Mouse (Mus musculus) midbrain, embryonic 16.5 days (tissue): ENCODE measurements around the gene Tm4sf19. TPM values are rescaled to one million over a fixed set of nuclear protein-coding genes. Genes with fewer than 3 reads are reported as not detected.

Experiments
- ATAC-seq: fragments of 200-750 bp; cut with Nextera tagmentation; 2 replicates; pipeline ENCODE4 v1.8.0; 2017; ENCODE audit warnings: moderate TSS enrichment
- H3K27ac ChIP-seq: fragments of 300-500 bp; sonication (generic); 2 replicates; pipeline ENCODE4 v1.5.1; 2014; ENCODE audit warnings: mild to moderate bottlenecking, low read length, mixed read lengths
- H3K27me3 ChIP-seq: fragments of 300-500 bp; sonication (generic); 2 replicates; pipeline ENCODE4 v1.6.1; 2014; ENCODE audit warnings: low read depth, low read length, mixed read lengths; ENCODE audit not compliant: control insufficient read depth, insufficient read depth
- H3K36me3 ChIP-seq: fragments of 300-500 bp; sonication (generic); 2 replicates; pipeline ENCODE4 v1.6.1; 2014; ENCODE audit warnings: mild to moderate bottlenecking, low read length, moderate library complexity, mixed read lengths; ENCODE audit not compliant: control insufficient read depth, insufficient read depth
- H3K4me1 ChIP-seq: fragments of 300-500 bp; sonication (generic); 2 replicates; pipeline ENCODE4 v1.6.1; 2014; ENCODE audit warnings: mild to moderate bottlenecking, low read length, mixed read lengths; ENCODE audit not compliant: control insufficient read depth, insufficient read depth
- H3K4me2 ChIP-seq: fragments of 300-500 bp; sonication (generic); 2 replicates; pipeline ENCODE4 v1.6.1; 2014; ENCODE audit warnings: mild to moderate bottlenecking, low read length, mixed read lengths
- H3K4me3 ChIP-seq: fragments of 300-500 bp; sonication (generic); 2 replicates; pipeline ENCODE4 v1.5.1; 2014; ENCODE audit warnings: low read depth, mild to moderate bottlenecking, low read length, moderate library complexity, mixed read lengths
- H3K9ac ChIP-seq: fragments of 300-500 bp; sonication (generic); 2 replicates; pipeline ENCODE4 v1.6.1; 2014; ENCODE audit warnings: low read depth, low read length, mixed read lengths
- H3K9me3 ChIP-seq: fragments of 300-500 bp; sonication (generic); replicated peaks from 2 replicates; pipeline ENCODE4 v1.6.1; 2014; ENCODE audit warnings: mild to moderate bottlenecking, low read length, mixed read lengths; ENCODE audit not compliant: control insufficient read depth, poor library complexity, severe bottlenecking
- WGBS: fragments of 180-500 bp; shearing (Covaris S2); extraction: QIAGEN DNeasy Blood & Tissue Kit; methylation state at CpG from one replicate; pipeline ENCODE4 v1.1.7; 2014; 5-methylcytosine and 5-hydroxymethylcytosine counted together
- polyA plus RNA-seq: library from polyadenylated mRNA; unstranded; fragments of >200 nt; fragmentation: Nextera tagmentation; extraction: Ambion mirVana; gene quantifications from 2 replicates; pipeline ENCODE4 v1.2.1, GENCODE M21; 2015

Gene Tm4sf19
- polyA plus RNA-seq, 1 experiment from 2014 or later, result not detected

DNA sequence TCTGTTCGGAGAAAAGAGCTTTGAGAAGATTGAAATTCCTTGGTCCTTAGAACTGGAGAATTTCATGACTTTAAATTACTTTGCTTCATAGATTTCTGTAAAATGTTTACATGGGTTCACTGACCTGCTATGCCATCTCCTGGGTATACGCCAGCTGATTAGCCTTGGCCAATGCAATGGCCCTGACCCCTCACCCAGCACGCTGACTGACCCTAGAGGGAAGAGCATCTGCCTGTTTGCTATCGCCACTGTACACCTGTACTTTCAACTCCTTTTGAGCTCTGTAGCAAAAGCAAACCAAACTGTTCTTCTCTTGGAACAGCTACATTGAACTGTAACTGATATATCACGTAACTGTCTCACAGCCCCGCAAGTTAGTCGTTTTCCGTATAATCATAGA is 52.8 kb downstream of the Tm4sf19 start:
- Histone ChIP-seq H3K4me1 (no peaks in the 10 kb centered on the region), H3K9me3 (no peaks in the 10 kb centered on the region), H3K4me3 (no peak overlapping the region), H3K27ac (no peak overlapping the region), H3K36me3 (peaks cover 18% of the 10 kb centered on the region), H3K4me2 (no peak overlapping the region), H3K9ac (no peak overlapping the region), H3K27me3 (no peaks in the 10 kb centered on the region)
- WGBS, result 98% methylated on average over 8 of the region's 8 CpGs
- no peak for ATAC-seq

DNA sequence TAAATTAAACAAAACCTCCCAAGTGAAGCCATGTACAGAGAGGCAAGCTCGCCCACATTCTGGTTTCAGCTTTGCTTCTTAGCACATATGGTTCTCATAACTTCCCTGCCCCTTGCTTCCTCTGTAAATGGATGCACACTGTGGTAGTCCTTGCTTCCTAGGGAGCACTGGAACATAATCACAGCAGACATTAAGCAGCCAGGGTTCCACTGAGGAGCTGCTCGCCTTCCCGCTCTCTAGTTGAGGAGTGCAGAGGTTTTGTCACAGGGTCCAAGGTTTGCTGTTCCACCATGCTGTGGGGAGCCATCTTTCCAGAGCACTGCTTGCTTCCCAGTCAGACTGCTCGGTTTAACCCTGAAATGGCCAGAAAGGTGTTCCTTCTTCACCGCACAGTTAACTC is 54.3 kb downstream of the Tm4sf19 start:
- H3K27ac ChIP-seq, result no peak overlapping the region
- 92% methylated on average over 5 of the region's 5 CpGs for WGBS
- no peak for ATAC-seq
- no peak overlapping the region for H3K9ac ChIP-seq
- no peak overlapping the region for H3K4me2 ChIP-seq
- no peak overlapping the region for H3K4me3 ChIP-seq
- H3K9me3 ChIP-seq, result no peaks in the 10 kb centered on the region
- peaks cover 21% of the 10 kb centered on the region for H3K36me3 ChIP-seq
- H3K27me3 ChIP-seq, result no peaks in the 10 kb centered on the region
- no peaks in the 10 kb centered on the region for H3K4me1 ChIP-seq

DNA sequence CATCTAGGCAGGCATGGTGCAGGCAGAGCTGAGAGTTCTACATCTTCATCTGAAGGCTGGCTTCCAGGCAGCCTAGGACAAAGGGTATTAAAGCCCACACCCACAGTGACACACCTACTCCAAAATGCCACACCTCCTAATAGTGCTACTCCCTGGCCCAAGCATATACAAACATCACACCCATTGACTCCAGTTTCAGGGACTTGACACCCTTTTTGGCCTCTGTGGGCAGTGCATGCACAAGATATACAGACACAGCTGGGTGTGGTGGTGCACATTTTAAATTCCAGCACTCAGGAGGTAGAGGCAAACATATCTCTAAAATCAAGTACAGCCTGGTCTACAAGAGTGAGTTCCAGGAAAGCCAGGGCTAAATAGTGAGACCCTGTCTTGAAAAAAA is 55.8 kb downstream of the Tm4sf19 start:
- H3K27me3 ChIP-seq, result no peaks in the 10 kb centered on the region
- ATAC-seq, result no peak
- no peak overlapping the region for H3K4me2 ChIP-seq
- H3K36me3 ChIP-seq, result peaks cover 21% of the 10 kb centered on the region
- H3K9me3 ChIP-seq, result no peaks in the 10 kb centered on the region
- no peak overlapping the region for H3K9ac ChIP-seq
- no peak overlapping the region for H3K27ac ChIP-seq
- no peaks in the 10 kb centered on the region for H3K4me1 ChIP-seq
- no peak overlapping the region for H3K4me3 ChIP-seq

DNA sequence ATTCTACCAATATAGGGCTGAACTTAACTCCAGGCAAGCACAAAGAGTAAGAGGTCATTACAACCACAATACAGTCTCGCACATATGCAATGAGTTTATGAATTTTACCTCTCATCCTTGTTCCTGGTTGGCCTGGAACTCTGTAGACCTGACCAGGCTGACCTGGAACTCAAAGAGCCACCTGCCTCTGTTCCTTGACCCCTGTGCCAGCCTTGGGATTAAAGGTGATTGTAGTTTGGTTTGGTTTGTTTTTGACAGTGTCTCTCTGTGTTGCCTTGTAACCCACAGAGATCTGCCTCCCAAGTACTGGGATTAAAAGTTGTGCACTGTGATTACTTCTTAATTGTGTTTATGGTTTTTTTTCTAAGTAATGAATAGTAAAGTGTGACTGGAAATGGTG is 56.5 kb downstream of the Tm4sf19 start:
- 98% methylated on average over 1 of the region's 1 CpGs for WGBS
- H3K36me3 ChIP-seq, result peaks cover 18% of the 10 kb centered on the region
- no peaks in the 10 kb centered on the region for H3K9me3 ChIP-seq

More for the DNA sequence above, 56.5 kb downstream of the Tm4sf19 start:
- H3K27ac ChIP-seq, result no peak overlapping the region
- no peak overlapping the region for H3K9ac ChIP-seq
- no peaks in the 10 kb centered on the region for H3K27me3 ChIP-seq
- no peaks in the 10 kb centered on the region for H3K4me1 ChIP-seq
- no peak overlapping the region for H3K4me2 ChIP-seq
- no peak overlapping the region for H3K4me3 ChIP-seq
- no peak for ATAC-seq

Other genes with a start within 250 kb of the Tm4sf19 start
- gene Nrros, start 234.9 kb upstream of the Tm4sf19 start, polyA plus RNA-seq, result 6.7 and 6.8 TPM in 2 replicates
- gene Bex6, start 220.7 kb upstream of the Tm4sf19 start, polyA plus RNA-seq, result not detected in 2 replicates
- gene Fbxo45, start 153.3 kb upstream of the Tm4sf19 start, polyA plus RNA-seq, result 5.9 and 8.2 TPM in 2 replicates
- 13.8 and 16.0 TPM in 2 replicates for gene Wdr53, start 153.3 kb upstream of the Tm4sf19 start, polyA plus RNA-seq
- gene Smco1, start 129.0 kb upstream of the Tm4sf19 start, polyA plus RNA-seq, result not detected in 2 replicates
- 24.2 and 25.9 TPM in 2 replicates for gene Rnf168, start 123.0 kb upstream of the Tm4sf19 start, polyA plus RNA-seq
- gene Ubxn7, start 68.2 kb upstream of the Tm4sf19 start, polyA plus RNA-seq, result 21.1 and 23.7 TPM in 2 replicates
- 40.3 and 41.3 TPM in 2 replicates for gene Tctex1d2, start 19.2 kb downstream of the Tm4sf19 start, polyA plus RNA-seq
- gene Pcyt1a, start 30.4 kb downstream of the Tm4sf19 start, polyA plus RNA-seq, result 48.0 and 49.9 TPM in 2 replicates
- gene Slc51a, start 87.4 kb downstream of the Tm4sf19 start, polyA plus RNA-seq, result 0.08 TPM in 1 of 2 replicates, not detected in the other
- gene Zdhhc19, start 95.8 kb downstream of the Tm4sf19 start, polyA plus RNA-seq, result 0.26 TPM in 1 of 2 replicates, not detected in the other
- gene Tfrc, start 208.4 kb downstream of the Tm4sf19 start, polyA plus RNA-seq, result 33.3 and 40.5 TPM in 2 replicates
- 19.0 and 21.6 TPM in 2 replicates for gene Tnk2, start 243.4 kb downstream of the Tm4sf19 start, polyA plus RNA-seq